Mouse (Mus musculus) heart, postnatal 4 days (tissue): ENCODE results near the gene Txlna. TPM values are rescaled to one million over a fixed set of nuclear protein-coding genes. Genes with fewer than 3 reads are reported as not detected.

Source experiments
- DNase-seq: peaks from one replicate; pipeline ENCODE4 v3.0.0; 2021
- total RNA-seq, 2 experiments: library from RNA; stranded (reverse); gene quantifications; 2 replicates each; pipeline ENCODE4 v1.2.3; 2021

Txlna gene
- 10 to 100 TPM; 40.0 to 41.9 TPM for total RNA-seq

DNA sequence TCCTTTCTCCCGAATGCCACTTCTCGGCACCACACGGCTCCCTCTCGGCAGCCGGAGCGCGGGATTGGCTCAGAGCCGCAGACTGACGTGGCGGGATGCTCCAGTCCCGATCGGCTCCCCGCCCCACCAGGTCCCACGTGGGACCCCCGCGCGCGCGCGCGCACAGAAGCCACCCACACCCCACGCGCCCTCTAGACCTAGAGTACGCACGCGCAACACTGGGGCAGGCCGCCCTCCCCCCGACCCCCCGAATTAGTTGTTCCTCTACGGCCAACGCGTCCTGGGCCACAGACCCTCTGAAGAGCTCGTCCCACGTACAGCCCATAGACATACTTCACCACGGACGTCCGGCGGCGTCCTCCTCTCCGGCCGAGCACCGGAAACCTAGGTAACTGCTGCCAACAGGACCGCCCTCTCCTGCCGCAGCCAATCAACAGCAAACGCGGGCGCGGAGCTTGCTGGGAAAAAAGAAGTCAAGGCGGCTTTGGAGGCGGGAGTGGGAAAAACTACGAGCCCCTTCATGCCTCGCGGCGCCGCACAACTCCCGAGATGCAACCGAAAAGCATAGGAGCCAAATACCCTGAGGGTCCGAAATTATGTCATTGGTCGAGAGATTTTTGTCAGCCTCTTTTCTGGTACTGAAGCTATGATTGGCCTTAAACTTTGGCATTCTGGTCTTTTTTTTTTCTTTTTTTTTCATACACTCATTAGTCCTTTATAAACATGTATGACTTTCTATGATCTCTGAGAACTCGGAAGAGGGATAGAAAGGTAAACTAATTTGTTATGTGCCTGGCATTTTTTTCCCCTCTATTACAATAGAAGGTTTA, at the start of gene Txlna:
Gene Txlna, minus strand, starts transcription at position 428 of the 830 bp plus-strand sequence.
- peak; percentile 97 for DNase-seq

DNA sequence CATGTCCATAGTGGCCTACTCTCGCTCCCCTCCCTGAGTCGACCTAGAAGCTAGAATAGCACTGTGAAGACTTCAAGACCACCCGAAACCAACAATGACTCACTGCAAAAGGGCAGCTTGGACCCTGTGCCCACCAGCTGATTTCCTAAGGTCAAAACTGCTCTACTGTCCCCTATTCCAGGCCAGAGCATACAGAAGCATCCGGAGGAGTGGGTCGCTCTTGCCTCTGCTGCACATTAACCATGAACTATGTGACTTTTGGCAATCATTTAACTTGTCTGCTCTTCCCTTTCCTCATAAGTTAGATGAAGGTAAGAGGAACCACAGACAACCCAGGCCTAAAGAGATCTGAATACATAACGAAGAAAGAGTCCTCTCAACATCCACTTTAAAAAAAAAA, 43.7 kb upstream of the Txlna start:
- no peak for DNase-seq

DNA sequence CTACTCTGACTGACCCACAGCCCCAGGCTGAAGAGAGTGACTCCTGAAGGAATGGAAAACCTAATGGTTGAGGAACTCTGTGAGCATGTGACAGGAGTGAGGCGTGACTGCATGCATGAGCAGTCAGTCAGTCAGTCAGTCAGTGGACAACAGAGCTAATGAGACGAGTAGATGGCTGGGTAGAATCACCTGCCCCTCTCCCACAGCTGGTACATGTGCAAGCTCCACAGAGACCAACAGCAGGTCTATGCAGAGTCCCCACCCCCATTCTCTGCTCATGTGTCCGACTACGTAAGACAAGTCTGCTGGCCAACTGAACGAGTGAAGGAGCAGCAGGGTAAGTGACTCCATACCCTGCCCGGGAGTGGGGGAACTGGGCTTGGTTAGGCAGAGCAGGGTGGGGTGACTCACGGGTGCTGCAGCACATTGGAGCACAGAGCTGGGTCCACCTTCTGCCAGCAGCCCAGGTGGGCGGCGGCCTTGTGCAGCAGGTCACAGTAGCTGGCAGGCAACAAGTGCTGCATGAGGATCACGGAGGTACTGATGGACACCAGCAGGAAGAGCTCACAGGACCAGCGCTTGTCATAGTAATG, 43.1 kb upstream of the Txlna start:
- no peak for DNase-seq

DNA sequence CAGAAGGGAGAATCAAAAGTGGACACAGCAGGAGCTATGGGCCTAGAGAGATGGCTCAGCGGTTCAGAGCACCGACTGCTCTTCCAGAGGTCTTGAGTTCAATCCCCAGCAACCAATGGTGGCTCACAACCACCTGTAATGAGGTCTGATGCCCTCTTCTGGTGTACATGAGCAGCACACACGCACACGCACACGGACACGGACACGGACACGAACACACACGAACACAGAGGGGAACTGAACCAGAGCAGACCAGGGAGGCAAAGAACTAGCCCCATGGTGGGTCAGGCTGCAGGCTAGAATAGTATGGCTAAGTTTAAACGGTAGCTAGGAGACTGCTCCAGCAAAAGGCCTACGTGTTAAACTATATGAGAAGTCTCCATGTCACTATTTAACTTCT, 41.0 kb upstream of the Txlna start:
- no peak for DNase-seq

DNA sequence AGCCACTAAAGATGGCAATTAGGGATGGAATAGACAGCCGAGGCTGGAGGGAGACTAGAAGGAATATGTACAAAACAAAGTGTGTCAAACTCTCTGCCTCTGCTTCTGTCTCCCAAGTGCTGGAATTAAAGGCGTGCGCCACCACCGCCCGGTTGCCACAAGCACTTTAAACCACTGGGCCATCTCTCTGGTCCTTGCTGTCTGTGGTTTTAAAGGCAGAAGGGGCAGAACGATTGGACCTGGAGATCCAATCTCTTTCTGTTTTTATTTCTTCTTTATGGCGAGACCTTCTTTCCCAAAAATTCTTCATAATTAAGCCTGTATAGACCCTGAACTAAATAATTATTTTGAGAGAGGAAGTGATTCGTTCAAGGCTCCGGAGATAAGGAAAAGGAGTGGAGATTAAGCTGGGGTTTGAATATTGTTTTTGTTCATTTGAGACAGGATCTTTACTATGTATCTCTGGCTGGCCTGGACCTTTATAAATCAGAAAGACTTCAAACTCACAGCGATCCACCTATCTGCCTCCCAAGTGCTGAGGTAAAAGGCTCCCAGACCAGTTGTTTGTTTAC, 32.1 kb upstream of the Txlna start:
- no peak for DNase-seq

DNA sequence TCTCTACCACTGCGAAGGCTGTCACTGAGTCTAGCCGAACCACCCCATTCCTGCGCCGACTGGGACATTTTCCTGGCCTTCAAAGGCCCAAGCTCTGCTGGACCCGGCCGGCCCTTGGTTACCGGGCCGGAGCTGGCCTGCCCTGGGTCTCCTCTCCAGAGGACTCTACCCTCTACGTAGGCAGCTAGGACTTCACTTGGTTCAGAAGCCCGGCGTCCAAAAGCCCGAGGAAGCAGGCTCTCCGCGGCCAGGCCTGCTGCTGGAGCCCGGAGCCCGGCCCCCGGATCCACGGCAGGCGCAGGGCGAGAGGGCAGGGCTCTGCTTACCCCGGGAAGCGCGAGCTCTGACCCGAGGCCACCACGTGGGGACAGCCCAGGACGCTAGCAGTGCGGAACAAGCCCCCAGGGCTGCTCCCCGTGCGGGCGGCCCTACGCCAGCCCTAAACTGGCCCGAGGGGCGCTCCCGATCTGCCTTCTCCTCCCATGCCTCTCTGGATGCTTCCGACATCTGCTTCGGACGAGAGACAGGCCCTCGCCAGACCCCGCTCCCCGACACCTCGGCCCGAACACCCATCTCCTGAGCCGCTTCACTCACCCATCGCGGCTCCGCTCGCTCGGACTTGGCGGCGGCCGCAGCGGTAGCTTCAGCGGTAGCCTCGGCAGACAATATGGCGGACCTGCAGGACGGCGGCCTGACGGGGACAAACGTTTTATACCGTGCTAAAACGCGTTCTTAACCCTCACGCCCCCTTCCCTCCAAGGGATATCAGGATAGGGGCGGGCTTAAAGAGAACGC, 31.4 kb upstream of the Txlna start, which contains the start of gene Kpna6:
Gene Kpna6, minus strand, starts transcription at position 685 of the 795 bp plus-strand sequence.
- peak; percentile 92 for DNase-seq

DNA sequence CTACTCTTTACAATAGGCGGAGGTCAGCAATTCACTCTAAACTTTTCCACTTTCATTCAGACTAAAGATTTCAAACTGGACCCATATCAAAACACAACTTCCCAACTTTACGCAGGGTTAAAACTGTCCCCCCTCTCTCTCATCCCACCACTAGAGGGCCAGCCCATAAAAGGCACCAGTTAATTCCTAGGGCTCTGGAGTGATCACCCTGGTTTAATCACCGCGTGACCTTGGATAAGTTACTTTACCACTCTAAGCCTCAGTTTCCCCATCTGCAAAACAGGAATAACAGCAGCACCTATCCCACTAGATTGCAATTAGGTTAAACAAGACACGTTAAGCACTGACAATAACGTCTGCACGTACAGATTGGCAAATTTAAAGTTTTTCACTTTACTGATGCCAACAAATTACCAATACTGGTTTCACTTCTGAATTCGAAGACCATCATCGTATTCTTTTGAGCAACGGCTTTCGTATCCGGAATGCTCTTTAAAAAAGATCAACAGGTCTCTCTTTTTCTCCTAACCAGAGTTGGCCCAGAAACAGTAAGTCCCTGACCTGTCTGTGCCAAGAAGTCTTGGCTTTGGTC, 30.7 kb upstream of the Txlna start:
- DNase-seq, result peak; percentile 66

DNA sequence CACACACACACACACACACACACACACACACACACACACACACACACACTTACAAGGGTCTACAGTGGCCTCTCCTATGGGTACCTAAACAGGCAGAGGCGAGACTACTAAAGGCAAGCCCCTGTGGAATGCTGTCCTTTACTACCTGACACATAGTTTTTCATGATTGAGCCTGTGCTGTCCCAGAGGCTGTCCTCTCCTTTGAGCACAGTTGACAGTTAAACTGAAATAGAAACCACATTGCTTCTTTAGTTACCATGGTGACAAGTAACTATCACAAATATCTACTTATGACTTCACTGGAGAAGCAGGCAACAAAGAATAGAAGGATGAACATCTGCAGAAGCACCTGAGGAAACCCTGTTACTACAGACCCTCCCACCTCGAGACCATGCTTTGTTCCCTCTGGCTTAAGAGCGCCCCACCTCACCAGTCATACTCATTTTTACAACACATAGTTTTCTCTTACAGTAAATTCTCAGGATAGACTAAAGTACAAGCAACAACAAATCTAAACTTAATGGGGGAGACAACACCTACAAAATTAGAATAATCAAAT, 21.5 kb upstream of the Txlna start:
- no peak for DNase-seq

DNA sequence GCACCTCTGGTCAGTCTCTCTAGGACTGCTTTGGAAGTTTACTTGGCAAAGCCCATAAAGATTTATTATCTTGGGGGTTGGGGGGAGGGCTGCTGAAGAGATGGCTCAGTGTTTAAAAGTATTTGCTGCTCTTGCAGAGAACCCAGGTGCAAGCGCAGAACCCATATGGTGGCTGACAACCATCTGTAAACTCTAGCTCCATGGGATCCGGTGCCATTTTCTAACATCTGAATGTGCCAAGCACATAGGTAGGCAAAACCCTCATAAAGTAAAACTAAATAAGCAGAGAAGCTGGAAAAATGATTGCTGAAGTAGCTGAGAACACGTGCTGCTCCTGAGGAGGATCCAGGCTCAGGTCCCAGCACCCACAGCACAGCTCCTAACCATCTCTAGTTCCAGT, 20.7 kb upstream of the Txlna start:
- DNase-seq, result no peak

DNA sequence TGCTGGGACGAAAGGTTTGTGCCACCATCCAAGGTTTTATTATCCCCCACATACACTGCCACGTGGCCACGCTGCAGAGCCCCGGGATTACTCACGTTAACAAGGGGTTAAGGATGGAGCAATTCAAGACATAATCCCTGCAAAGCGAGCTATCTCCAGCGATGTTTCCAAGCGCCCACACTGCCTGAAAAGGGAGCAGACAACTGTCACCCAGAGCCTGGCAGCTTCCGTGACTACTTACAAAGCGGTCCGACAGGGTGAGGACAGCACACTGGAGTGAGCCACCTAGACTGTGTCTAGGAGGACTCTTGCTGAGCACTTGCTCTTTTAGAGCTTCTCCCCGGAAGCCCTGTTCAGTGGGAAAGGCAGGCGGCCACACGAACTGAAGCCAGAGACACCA, 13.9 kb upstream of the Txlna start:
- DNase-seq, result no peak

DNA sequence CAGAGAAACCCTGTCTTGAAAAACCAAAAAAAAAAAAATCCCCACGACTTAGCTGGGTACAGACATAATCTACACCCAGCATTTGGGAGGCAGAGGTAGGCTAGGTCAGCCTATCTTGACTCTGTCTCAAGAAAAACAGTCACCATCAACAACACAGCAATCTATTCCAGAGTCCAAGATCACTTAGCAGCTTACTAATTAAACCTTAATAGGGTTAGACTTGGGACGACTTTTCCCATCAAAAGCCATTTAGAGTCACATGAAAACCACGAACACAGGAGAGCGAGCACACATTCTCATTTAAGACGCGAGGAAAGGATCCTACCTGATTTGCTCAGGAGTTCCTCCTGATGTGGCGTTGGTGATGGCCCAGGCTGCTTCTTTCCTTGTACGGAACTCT, 9.5 kb upstream of the Txlna start:
- no peak for DNase-seq

DNA sequence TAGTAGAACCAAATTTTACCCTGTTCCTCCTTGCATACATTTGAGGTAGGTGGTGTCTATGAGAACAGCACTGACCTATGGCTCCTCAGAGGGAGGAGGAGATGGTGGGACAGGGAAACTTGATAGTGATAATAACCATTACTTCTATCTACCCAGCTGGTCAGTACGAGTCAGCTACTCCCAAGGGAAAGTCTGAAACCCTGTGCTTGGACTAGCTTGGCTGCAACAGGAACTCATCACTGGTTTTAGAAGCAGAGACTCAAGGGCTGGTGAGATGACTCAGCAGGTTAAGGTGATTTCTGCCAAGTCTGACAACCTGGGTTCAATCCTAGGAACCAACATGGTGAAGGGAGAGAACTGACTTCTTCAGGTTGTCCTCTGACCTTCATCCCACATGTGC, 7.8 kb upstream of the Txlna start:
- no peak for DNase-seq

DNA sequence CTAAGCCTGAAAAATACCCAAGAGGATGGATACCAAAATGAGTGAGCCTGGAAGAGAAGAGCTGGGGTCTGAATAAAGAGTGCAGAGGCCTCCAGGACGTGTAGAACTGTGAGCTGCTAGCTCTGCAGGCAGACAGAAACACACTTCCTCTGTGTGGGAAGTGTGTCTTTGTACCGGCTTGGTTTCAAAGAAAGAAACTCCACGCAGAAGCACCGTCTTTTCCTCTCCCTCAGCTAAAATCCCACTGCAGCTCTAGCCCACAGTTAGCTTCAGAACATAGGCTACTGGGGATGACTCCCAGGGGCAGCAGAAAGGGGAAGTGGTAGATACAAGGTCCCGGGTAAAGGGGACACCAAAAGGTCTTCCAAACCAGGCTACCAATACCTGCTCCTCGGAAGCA, 4.3 kb upstream of the Txlna start:
- no peak for DNase-seq

DNA sequence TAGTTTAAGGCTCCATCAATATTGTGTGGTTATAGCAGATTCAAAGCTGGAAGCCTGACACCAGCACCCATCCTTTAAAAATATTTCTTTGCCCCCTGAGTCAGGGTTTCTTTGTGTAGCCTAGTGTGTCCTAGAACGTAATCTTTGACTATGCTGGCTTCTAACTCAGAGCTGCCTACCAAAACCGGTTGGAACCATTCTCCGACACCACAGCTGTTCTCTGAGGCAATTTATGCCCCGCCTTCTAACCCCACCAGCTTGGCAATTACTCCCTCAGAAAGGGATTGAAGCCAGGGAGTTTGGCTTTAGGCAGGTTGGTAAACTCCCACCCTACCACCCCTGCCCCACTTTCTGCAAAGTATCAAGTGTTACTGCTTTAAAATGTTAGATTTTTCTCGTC, 891 bp upstream of the Txlna start:
- no peak for DNase-seq

DNA sequence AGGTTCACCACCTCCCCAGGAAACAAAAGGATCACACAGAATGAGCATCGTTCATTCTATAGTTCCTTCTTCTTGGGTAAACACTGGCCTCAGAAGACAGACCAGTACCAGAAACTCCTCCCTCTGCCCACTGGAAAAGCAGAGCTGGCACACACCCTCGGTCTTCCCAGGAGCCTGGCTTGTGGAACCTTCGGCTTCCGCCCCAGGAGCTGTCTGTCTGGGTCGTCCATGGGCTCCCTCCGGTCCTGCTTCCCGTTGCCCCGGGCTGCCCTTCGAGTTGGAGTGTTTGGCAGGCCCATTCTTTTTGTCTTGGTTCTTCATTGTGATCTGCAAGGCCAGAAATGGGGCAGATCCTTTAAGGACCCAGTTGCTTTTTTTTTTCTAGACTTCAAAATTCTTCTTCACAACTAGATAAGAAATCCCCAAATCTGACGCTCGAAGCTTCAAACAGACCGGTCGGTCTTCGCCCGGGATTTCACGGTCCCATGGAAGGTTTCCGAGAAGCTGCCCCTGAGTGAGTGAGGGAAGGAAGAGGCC, 696 bp downstream of the Txlna start:
- peak; percentile 51 for DNase-seq

DNA sequence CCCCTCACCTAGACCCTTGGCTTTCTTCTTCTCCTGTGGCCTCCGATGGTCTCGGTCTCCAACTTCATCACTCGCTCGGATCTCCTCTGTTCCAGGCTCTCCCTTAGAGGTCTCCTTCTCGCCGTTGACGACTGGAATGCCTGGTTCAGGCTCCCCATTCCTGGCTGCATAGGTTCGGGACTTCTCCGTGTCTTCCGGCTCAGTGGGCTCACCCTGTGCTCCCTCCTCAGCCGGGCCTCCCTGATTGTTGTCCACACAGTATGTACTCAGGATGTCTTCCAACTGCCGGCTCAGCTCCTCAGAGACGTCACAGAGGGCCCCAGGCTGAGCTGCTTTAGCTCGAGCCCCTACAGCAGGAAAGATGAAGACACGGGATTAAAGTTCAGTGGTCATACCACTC, 1.6 kb downstream of the Txlna start:
- DNase-seq, result no peak

DNA sequence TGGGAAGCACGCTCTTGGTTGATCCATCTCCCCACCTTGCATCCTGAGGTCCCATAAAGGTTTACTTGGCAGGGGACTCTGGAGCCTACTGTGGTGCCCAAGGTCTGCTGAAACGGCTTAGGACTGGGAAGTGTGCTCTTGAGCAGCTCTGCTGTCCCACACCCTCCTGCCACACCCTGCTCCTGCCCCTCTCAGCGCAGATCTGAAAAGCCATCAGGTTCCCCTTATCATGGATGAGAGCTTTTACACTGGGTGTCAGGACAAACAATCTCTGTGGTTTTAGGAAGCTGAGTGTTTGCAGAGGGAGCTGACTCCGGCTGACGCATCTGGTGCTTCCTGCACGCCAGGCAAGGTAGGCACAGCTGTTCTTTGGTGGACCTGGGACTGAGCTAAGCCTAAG, 7.0 kb downstream of the Txlna start:
- DNase-seq, result no peak

DNA sequence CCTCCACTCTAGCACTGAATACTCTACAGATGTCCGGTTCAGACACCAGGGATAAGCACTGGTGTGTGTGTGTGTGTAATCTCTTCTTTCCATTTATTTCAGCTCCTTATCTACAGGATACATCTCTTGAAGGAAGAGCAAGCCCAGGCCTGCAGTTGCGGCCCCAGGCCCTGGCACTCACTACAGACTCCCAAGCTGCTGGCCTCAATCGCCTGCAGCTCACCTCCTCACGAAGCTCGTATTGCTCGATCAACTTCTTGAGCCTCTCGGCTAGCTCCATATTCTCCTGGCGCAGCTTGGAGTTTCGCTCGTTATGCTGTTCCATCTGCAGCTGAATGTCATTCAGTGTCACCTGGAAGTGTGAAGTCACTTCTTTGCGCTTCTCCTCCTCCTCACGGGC, 9.0 kb downstream of the Txlna start:
- DNase-seq, result no peak

DNA sequence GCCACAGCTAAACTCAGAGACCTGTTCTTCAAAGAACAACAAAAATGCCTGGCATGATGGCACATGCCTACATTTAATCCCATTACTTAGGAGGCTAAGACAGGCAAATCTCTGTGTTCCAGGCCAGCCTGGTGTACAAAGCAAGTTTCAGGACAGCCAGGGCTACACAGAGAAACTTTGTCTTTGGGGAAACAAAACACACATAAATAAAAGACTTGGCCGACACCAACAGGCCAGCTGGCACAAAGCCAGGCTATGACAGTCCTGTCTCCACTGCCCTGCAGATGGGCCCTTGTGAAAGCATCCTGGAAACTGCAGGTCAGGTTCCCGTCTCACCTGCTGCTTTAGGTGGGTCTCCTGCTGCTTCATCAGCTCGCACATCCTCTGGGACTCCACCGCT, 9.9 kb downstream of the Txlna start:
- DNase-seq, result peak; percentile 43

DNA sequence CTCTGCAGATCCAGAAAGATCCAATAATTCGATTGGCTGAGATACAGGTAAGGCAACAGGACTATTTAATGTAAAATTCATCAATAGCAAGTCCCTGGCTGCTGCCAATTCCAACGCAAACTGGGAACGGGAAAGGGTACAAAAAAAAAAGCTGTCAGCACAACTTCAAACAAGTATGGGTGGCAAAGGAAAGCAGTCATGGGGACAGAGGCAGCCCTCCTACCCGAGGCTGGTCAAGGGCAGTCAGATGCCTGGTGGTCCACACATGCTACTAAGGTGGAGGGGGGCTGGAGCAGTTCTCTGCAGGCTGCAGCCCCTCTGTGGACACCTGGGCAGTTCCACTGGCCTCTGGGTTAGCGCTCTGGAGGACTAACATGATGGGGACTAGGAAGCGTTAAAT, 14.8 kb downstream of the Txlna start:
- no peak for DNase-seq

DNA sequence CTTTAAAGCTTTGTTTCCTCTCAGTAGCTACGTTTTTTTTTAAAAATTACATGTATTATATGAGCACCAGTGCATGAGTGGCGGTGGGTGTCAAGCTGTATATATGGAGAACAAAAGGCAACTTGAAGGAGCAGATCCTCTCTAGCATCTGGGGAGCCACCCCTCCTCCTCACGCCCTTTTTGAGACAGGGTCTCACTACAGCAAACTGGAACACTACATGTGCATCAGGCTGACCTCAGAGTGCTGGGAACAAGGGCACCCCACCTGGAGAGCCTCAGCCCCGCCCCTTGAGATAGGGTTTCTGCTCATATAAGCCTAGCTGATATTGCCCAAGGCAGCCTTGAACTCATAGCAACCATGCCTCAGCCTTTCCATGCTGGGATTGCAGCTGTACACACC, 15.4 kb downstream of the Txlna start:
- DNase-seq, result no peak

DNA sequence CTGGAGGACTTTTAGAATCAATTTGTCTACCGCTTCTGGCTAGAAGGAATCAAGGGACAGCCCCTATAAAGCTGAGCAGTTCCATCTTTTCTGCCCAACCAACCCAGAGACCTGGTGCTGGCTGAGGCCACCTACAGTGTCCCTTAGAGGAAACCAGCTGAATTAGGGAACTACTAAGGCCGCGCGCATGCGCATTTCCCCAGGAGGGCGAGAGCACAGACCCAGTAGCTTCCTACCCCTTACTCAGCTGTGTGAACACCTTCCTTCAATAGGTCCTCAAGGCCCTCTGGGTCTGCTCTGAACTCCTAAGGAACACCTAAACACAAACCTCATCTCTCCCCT, 15.9 kb downstream of the Txlna start:
- DNase-seq, result peak; percentile 56
